Mouse (Mus musculus) layer of hippocampus, adult 11-12 months (tissue): Measurements from ENCODE around the gene Il20rb.
A peak's percentile ranks its signal among the peaks of the same experiment; 100 is the strongest.

ENCODE experiments used
- DNase-seq: peaks from one replicate; pipeline ENCODE4 v3.0.0; 2022; ENCODE audit warnings: low spot score

The Il20rb gene

GRCm38 (mm10) chr9:100470936-100471604 lies 15.5 kb downstream of the Il20rb start:
- DNase-seq: no peak

GRCm38 (mm10) chr9:100470228-100470627 lies 16.4 kb downstream of the Il20rb start:
- DNase-seq: no peak

GRCm38 (mm10) chr9:100469681-100470080 lies 16.9 kb downstream of the Il20rb start:
- no peak for DNase-seq

- DNase-seq: no peak
Observed at GRCm38 (mm10) chr9:100468151-100468550, 18.4 kb downstream of the Il20rb start.

- DNase-seq: peak; percentile 43
Observed at GRCm38 (mm10) chr9:100467653-100468052, 18.9 kb downstream of the Il20rb start.

GRCm38 (mm10) chr9:100466743-100467142 lies 19.8 kb downstream of the Il20rb start:
- peak; percentile 40 for DNase-seq

GRCm38 (mm10) chr9:100465988-100466387 lies 20.6 kb downstream of the Il20rb start:
- no peak for DNase-seq

GRCm38 (mm10) chr9:100465380-100465779 lies 21.2 kb downstream of the Il20rb start:
- DNase-seq: no peak

GRCm38 (mm10) chr9:100463771-100464170 lies 22.8 kb downstream of the Il20rb start:
- no peak for DNase-seq

- no peak for DNase-seq
Observed at GRCm38 (mm10) chr9:100462098-100462497, 24.5 kb downstream of the Il20rb start.

- DNase-seq: peak; percentile 80
Observed at GRCm38 (mm10) chr9:100461671-100462070, 24.9 kb downstream of the Il20rb start.

GRCm38 (mm10) chr9:100460203-100460602 lies 26.4 kb downstream of the Il20rb start:
- DNase-seq: no peak

- no peak for DNase-seq
Observed at GRCm38 (mm10) chr9:100457971-100458681, 28.5 kb downstream of the Il20rb start.

GRCm38 (mm10) chr9:100454664-100454993 lies 32.0 kb downstream of the Il20rb start:
- DNase-seq: no peak

- DNase-seq: peak; percentile 88
Observed at GRCm38 (mm10) chr9:100453944-100454663, 32.5 kb downstream of the Il20rb start.

- peak; percentile 46 for DNase-seq
Observed at GRCm38 (mm10) chr9:100452432-100452831, 34.2 kb downstream of the Il20rb start.

GRCm38 (mm10) chr9:100446059-100446686 lies 40.4 kb downstream of the Il20rb start:
- peak; percentile 82 for DNase-seq

GRCm38 (mm10) chr9:100440111-100440790 lies 46.3 kb downstream of the Il20rb start:
- DNase-seq: peak; percentile 53

- no peak for DNase-seq
Observed at GRCm38 (mm10) chr9:100439481-100439880, 47.1 kb downstream of the Il20rb start.

- DNase-seq: no peak
Observed at GRCm38 (mm10) chr9:100438994-100439393, 47.6 kb downstream of the Il20rb start.

GRCm38 (mm10) chr9:100436865-100437595 lies 49.6 kb downstream of the Il20rb start:
- no peak for DNase-seq
